Comparison of ENCODE assay signal across 8 mouse cellular contexts in the genomic region with DNA sequence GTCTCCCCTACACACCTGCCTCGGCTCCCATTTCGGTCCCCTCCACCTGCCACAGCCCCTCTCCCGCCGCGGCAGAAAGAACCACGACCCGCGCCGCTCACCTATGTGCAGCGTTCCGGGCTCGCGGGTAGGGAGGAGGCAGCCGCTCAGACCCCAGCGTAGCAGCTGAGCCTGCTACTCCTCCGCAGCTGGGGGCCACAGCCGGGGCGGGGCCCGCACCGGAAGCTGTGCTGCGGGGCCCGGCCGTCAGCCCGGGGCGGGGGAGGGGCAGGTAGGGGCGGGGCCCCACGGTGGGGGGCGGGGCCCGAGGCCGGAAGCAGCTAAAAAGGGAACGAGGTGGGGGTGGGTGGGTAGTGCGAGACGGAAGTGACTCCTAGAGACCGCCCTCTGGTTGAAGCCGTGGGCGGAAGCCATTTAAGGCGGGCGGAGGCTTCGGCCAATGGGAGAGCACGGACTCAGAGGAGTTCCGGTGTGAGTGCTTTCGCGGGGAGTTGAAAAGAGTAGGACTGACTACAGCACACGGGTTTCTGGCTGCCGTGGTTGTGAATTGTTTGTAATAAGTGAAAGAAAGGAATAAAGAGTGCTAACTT. TPM values are rescaled to one million over a fixed set of nuclear protein-coding genes. Genes with fewer than 3 reads are reported as not detected.
DNase-seq lines count a peak whose midpoint lies in the region; ATAC-seq and TF ChIP-seq lines count a peak whose summit lies in the region.

A gene (minus strand): TSS at position 213 of the 590 bp plus-strand sequence.

- peak; percentile 99 for ATAC-seq in cerebellum, adult (ENCODE audit: insufficient number of reproducible peaks, low FRiP score, low TSS enrichment)
- ATAC-seq in forebrain, embryonic 13.5 days = peak; percentile 100
- peak; percentile 99 for ATAC-seq in neural tube, embryonic 15.5 days (ENCODE audit: low FRiP score)

- H3K9ac ChIP-seq in ES-Bruce4 (ENCODE audit: low read depth, poor library complexity, severe bottlenecking) = peak within 1 kb of the TSS; percentile 91
- H3K9ac ChIP-seq in forebrain, embryonic 13.5 days = peak within 1 kb of the TSS; percentile 87
- H3K9ac ChIP-seq in neural tube, embryonic 15.5 days (replicated peaks) = peak within 1 kb of the TSS; percentile 84

- peaks cover 2% of the 10 kb centered on the region for H3K4me1 ChIP-seq in ES-Bruce4 (ENCODE audit: control insufficient read depth, insufficient read depth, low read length)
- peaks cover 31% of the 10 kb centered on the region for H3K4me1 ChIP-seq in forebrain, embryonic 13.5 days
- peaks cover 41% of the 10 kb centered on the region for H3K4me1 ChIP-seq in neural tube, embryonic 15.5 days

- no peaks in the 10 kb centered on the region for H3K27me3 ChIP-seq in ES-Bruce4 (ENCODE audit: control insufficient read depth, insufficient read depth, low read length, poor library complexity, severe bottlenecking)
- peaks cover 12% of the 10 kb centered on the region for H3K27me3 ChIP-seq in forebrain, embryonic 13.5 days
- no peaks in the 10 kb centered on the region for H3K27me3 ChIP-seq in neural tube, embryonic 15.5 days (replicated peaks)

- peak within 1 kb of the TSS; percentile 94 for H3K4me3 ChIP-seq in ES-Bruce4 (ENCODE audit: low read depth, low read length)
- H3K4me3 ChIP-seq in forebrain, embryonic 13.5 days = peak within 1 kb of the TSS; percentile 83
- peak within 1 kb of the TSS; percentile 92 for H3K4me3 ChIP-seq in neural tube, embryonic 15.5 days (replicated peaks)

- no peak for TF ChIP-seq CTCF in ES-Bruce4 (IDR thresholded peaks at IDR 0.05; ENCODE audit: low read depth, low read length)

- WGBS in forebrain, embryonic 13.5 days = under 1% methylated on average over 32 of the region's 45 CpGs
- WGBS in neural tube, embryonic 15.5 days = under 1% methylated on average over 45 of the region's 45 CpGs

- intact Hi-C loops in heart, postnatal 14 days (cut with DNase I) = no loop called here

- H3K9me3 ChIP-seq in ES-Bruce4 (replicated peaks; ENCODE audit: control insufficient read depth, insufficient read depth, low read length, poor library complexity, severe bottlenecking) = no peaks in the 10 kb centered on the region
- H3K9me3 ChIP-seq in forebrain, embryonic 13.5 days (replicated peaks) = no peaks in the 10 kb centered on the region
- no peaks in the 10 kb centered on the region for H3K9me3 ChIP-seq in neural tube, embryonic 15.5 days (replicated peaks)

- peaks cover 5% of the 10 kb centered on the region; the same call in 1 of the 2 replicates for H3K36me3 ChIP-seq in ES-Bruce4 (ENCODE audit: control insufficient read depth, insufficient read depth, low read length, poor library complexity, severe bottlenecking)
- peaks cover 9% of the 10 kb centered on the region for H3K36me3 ChIP-seq in forebrain, embryonic 13.5 days (ENCODE audit: poor library complexity, severe bottlenecking)
- H3K36me3 ChIP-seq in neural tube, embryonic 15.5 days = no peaks in the 10 kb centered on the region

- H3K4me2 ChIP-seq in forebrain, embryonic 13.5 days = peak within 1 kb of the TSS; percentile 77
- H3K4me2 ChIP-seq in neural tube, embryonic 15.5 days = peak within 1 kb of the TSS; percentile 77

- H3K27ac ChIP-seq in ES-Bruce4 (ENCODE audit: insufficient read depth, low read length) = peak within 1 kb of the TSS; percentile 71
- peak within 1 kb of the TSS; percentile 66 for H3K27ac ChIP-seq in forebrain, embryonic 13.5 days
- H3K27ac ChIP-seq in neural tube, embryonic 15.5 days (replicated peaks) = peak within 1 kb of the TSS; percentile 82

- DNase-seq in heart, postnatal 14 days = peak; percentile 87 to 91
- DNase-seq in layer of hippocampus, adult 11-12 months (ENCODE audit: low spot score) = peak; percentile 95
- peak; percentile 95 to 96 for DNase-seq in lung, adult 18-20 months
- peak; percentile 96 for DNase-seq in testis, postnatal 14 days (ENCODE audit: low spot score)

- peak; percentile 79 for TF ChIP-seq POLR2A in ES-Bruce4 (IDR thresholded peaks at IDR 0.05; ENCODE audit: insufficient read depth, low read length)

- TF ChIP-seq EP300 in ES-Bruce4 (IDR thresholded peaks at IDR 0.05; ENCODE audit: insufficient read depth, low read depth, low read length) = peak; percentile 3; the same call in 1 of the 2 replicates

RNA-seq across cellular contexts. Expression of the gene that starts here (rescaled TPM):
- 87.8 and 93.0 TPM in 2 replicates for polyA plus RNA-seq in ES-Bruce4 (2011; ENCODE audit: insufficient read depth, insufficient read length, low read depth, missing spikeins)
- polyA plus RNA-seq in forebrain, embryonic 13.5 days (2015; fragmentation: Nextera tagmentation; extraction: Ambion mirVana) = 12.3 and 12.8 TPM in 2 replicates
- 1 to 10 TPM; 3.6 to 4.5 TPM for total RNA-seq in heart, postnatal 14 days (2021)
- 6.7 and 8.9 TPM in 2 replicates for polyA plus RNA-seq in neural tube, embryonic 15.5 days (2015; fragmentation: Nextera tagmentation; extraction: Ambion mirVana)

Comparison
In these comparisons a context has a peak if more than half of its experiments do, and no peak if none do; other contexts are left out.
1. Peak in every context shown above with its lines: DNase-seq, ATAC-seq, H3K4me3 ChIP-seq and H3K27ac ChIP-seq.